Mouse (Mus musculus): ENCODE measurements around the gene Cabin1.

Gene Cabin1

DNA sequence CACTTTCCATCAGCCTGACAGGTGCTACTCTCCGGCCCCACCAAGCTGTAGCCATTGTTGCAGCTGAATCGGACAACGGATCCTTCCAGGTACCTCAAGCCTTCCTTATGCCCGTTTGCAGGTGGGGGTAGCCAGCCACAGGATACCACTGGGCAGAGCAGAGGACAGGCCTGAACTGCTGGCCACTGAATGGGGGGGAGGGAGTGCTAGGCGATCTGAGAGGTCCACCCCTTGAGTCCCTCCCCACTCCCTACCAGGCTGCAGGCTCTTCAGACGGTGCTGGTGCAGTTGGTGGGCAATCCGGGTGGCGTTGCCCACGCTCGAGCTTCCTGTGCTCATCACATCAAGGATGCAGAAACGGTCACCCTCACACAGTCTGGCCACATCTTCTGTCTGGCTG is 126.4 kb downstream of the Cabin1 start:
- DNase-seq (ENCODE audit: low spot score in 2 of 2) = peak in 1 of 2 experiments; percentile 0

- no peak for DNase-seq (ENCODE audit: low spot score in 2 of 2)
Measured at GRCm38 (mm10) chr10:75636084-75636786, 127.9 kb downstream of the Cabin1 start.

DNA sequence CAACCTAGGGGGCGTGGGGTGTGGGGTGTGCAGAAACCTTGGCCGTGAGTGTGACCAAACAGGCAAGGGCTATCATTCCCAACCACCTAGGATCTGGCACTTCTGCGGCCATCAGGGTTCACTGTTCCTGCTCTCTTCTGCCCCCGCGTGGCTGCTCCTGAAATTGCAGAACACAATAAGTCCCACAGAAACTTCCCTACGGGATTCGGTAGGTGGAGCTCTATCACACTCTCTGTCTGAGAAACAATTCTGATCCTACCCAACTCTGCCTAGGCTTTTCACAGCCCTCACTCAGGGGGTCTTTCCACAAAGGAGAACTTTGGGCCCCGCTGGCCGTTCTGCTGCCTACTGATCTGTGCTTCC is 128.5 kb downstream of the Cabin1 start:
- peak; percentile 57 to 74 for DNase-seq (ENCODE audit: low spot score in 2 of 2)

GRCm38 (mm10) chr10:75635019-75635692 is 129.0 kb downstream of the Cabin1 start:
- DNase-seq (ENCODE audit: low spot score in 2 of 2) = no peak

GRCm38 (mm10) chr10:75634610-75635009 is 129.5 kb downstream of the Cabin1 start:
- DNase-seq (ENCODE audit: low spot score in 2 of 2) = no peak

DNA sequence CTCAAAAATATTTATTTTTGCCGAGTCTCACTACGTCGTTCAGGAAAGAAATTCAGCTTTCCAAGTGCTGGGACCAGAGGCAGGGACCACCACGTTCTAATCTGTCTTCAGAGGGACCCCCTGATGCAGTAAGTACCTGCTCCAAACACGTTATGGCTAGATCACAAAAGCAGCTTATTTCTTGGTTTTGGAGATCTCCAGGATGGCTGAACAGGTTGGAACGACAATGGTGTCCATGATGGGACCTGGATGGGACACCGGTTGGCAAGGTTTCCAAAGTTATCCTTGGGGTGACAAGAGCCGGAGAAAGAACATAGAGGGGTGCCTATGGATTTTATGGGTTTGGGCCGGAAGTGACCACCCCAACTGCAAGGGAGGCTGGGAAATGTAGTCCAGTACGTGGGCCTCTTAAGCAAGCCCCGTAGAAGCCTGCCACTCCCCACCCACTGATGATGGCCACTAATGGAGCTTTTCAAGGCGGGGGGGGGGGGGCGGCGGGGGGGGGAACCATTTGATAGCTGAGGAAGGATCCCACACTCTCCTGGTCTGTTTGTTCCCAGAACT is 130.5 kb downstream of the Cabin1 start:
- no peak for DNase-seq (ENCODE audit: low spot score in 2 of 2)

- no peak for DNase-seq (ENCODE audit: low spot score in 2 of 2)
Measured at GRCm38 (mm10) chr10:75633048-75633447, 131.1 kb downstream of the Cabin1 start.

GRCm38 (mm10) chr10:75632633-75633032 is 131.5 kb downstream of the Cabin1 start:
- DNase-seq (ENCODE audit: low spot score in 2 of 2) = no peak

GRCm38 (mm10) chr10:75627490-75627889 is 136.7 kb downstream of the Cabin1 start:
- DNase-seq (ENCODE audit: low spot score in 2 of 2) = no peak

GRCm38 (mm10) chr10:75626991-75627390 is 137.2 kb downstream of the Cabin1 start:
- DNase-seq (ENCODE audit: low spot score in 2 of 2) = no peak

DNA sequence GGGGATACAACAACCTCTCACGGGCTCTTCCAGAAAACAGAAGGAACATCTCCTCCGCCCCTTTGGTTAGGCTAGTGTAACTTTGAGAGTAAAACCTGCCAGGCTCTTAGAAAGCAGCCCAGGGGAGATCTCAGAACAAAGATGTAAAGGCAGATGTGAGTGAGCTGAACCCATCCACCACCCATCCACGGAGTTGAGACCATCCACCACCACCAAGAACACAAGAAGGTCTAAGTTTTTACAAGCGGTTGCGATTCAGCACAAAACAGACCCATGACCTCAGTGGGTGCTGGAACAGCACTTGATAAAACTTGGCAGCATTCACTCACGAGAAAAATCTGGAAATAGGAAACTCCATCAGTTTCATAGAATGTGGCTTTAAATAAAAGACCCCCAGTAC is 138.2 kb downstream of the Cabin1 start:
- no peak for DNase-seq (ENCODE audit: low spot score in 2 of 2)

- DNase-seq (ENCODE audit: low spot score in 2 of 2) = no peak
Measured at GRCm38 (mm10) chr10:75620818-75621217, 143.3 kb downstream of the Cabin1 start.

- no peak for DNase-seq (ENCODE audit: low spot score in 2 of 2)
Measured at GRCm38 (mm10) chr10:75616044-75616443, 148.1 kb downstream of the Cabin1 start.

- no peak for DNase-seq (ENCODE audit: low spot score in 2 of 2)
Measured at GRCm38 (mm10) chr10:75610486-75610885, 153.7 kb downstream of the Cabin1 start.

DNA sequence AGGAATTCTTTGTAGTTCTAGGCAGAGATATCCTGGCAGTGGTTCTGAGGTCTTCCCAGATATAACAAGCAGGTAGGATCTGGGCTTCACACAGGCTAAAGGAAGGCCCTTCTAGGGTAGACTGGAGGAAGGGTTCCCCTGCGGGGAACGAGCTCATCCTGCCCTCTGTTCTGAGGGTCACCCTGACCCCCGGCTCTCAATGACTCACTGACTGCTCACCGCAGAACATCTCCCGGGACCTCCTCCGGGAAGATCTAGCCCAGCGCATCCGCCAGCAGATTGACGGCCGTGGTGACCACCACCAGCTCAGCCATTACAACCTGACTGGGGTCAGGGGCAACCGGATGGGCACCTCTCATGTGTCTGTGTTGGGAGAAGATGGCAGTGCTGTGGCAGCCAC is 155.2 kb downstream of the Cabin1 start:
- no peak for DNase-seq (ENCODE audit: low spot score in 2 of 2)

- DNase-seq (ENCODE audit: low spot score in 2 of 2) = no peak
Measured at GRCm38 (mm10) chr10:75607253-75607652, 156.9 kb downstream of the Cabin1 start.

- no peak for DNase-seq (ENCODE audit: low spot score in 2 of 2)
Measured at GRCm38 (mm10) chr10:75605162-75605846, 158.8 kb downstream of the Cabin1 start.

GRCm38 (mm10) chr10:75600189-75600730 is 163.9 kb downstream of the Cabin1 start:
- no peak for DNase-seq (ENCODE audit: low spot score in 2 of 2)

Measured in right cerebral cortex, postnatal 36 days (tissue).